Mouse (Mus musculus): ENCODE results near the gene Tecpr1.

The Tecpr1 gene

GRCm38 (mm10) chr5:144223503-144223862, at the start of gene Tecpr1:
Tecpr1 (minus strand) TSS chr5:144223615.
- DNase-seq (ENCODE audit: low read depth, low spot score) = peak; percentile 96

- DNase-seq (ENCODE audit: low read depth, low spot score) = no peak
Measured at GRCm38 (mm10) chr5:144271772-144272171, 48.4 kb upstream of the Tecpr1 start.

DNA sequence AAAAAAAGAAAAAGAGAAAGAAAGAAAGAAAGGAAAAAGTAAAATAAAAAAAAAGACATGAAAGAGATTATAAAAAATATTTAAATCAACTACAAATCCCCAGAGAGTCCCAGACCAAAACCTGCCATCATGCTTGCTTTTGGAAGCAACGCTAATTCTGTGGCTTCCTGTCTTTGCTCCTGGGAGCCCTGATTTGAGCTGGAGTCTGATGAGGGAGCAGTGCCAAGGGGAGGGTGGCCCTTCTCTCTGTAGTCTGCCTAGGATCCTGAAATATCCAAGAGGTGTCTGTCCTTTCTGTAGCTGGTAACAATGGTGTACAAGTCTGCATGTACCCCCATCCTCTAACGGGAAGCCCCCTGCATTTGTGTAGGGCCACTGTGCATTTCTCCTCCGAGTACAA, 47.7 kb upstream of the Tecpr1 start:
- no peak for DNase-seq (ENCODE audit: low read depth, low spot score)

DNA sequence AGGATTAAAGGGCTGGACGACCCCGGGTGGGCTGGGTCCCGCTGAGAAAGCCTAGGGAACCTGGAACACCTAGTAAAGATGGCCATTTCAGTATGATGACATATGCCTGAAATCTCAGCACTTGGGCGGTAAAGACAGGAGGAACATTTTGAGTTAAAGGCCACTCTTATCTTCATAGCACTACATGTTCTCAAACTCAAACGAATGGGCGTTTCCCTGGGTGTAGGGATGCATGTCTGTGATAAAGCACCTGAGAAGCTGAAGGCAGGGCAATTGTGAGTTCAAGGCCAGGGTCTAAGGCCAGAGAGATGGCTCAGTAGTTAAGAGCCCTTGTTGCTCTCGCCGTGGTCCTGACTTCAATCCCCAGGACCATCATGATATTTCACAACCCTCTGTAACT, 47.0 kb upstream of the Tecpr1 start:
- DNase-seq (ENCODE audit: low read depth, low spot score) = no peak

DNA sequence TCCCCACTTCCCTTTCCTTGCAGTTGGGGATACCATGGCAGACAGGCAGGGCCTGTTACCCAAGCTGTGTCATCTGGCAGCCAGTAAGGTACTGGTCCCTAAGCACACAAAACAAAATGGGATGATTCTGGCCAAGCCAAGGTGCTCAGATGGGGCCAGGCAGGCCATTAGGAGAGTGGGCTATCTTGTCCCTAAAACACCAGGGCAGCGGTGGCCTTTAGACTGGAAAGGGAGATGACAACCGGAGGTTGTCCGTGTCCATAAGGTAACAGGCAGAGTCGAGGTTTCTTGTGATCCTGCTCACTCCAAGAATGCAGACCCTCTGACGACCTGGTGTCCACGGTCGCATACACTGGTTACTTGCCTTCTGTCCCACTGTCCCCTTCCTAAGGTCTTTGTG, 46.5 kb upstream of the Tecpr1 start:
- DNase-seq (ENCODE audit: low read depth, low spot score) = no peak

DNA sequence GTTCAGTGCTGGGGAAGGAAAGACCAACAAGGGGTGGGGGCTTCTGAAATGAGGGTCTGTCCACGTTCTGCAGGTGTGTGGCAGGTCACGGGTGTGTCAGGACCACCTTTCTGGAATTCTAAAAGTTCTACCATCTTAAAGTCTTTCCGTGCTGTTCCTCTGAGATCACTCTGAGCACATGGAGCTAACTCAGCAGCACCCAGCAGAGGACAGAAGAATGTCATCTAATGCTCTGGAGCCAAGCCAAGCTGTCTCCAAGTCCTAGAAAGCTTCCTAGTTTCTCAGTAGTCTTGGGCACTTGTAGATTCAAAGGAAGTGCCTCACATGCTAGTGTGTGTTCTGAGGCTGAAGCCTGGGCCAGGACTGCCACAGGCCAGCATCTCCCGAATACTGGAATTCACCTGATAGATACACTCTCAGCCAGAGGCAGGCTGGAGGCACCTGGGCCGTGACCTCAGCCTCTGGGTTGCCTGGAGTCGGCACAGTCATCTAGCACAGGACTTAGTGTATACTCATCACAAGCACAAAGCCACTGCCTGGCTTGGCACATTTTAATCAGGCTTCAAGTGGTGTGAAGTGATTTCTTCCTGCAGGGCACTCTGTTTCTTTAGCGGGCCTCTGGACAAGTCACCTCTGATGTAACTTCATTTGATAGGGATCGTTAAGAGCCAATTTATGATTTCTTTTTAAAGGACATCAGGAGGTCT, 44.3 kb upstream of the Tecpr1 start:
- DNase-seq (ENCODE audit: low read depth, low spot score) = no peak

GRCm38 (mm10) chr5:144263496-144263895, 40.1 kb upstream of the Tecpr1 start:
- no peak for DNase-seq (ENCODE audit: low read depth, low spot score)

- no peak for DNase-seq (ENCODE audit: low read depth, low spot score)
Measured at GRCm38 (mm10) chr5:144263082-144263481, 39.7 kb upstream of the Tecpr1 start.

DNA sequence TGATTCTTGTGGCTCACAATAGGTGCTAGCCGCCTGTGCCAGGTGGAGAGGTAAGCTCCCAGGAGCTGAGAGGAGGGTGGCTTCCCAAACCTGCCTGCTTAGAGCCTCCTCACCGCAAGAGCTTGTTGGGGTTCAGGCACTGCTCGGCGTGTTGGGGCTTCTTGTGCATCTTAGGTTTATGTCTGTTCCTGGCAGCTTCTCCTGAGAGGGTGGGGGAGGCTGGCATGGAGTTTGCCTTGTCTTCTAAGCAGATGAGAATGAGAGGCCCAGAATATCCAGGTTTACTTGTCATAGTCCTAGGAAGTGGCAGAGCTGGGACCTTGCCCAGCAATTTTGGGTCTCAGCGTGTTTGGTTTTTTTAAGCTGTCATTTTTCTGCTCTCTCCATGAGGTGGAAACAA, 38.4 kb upstream of the Tecpr1 start:
- no peak for DNase-seq (ENCODE audit: low read depth, low spot score)

GRCm38 (mm10) chr5:144261309-144261708, 37.9 kb upstream of the Tecpr1 start:
- DNase-seq (ENCODE audit: low read depth, low spot score) = no peak

- DNase-seq (ENCODE audit: low read depth, low spot score) = no peak
Measured at GRCm38 (mm10) chr5:144260464-144260863, 37.0 kb upstream of the Tecpr1 start.

GRCm38 (mm10) chr5:144259228-144259627, 35.8 kb upstream of the Tecpr1 start:
- no peak for DNase-seq (ENCODE audit: low read depth, low spot score)

GRCm38 (mm10) chr5:144258687-144259086, 35.3 kb upstream of the Tecpr1 start:
- no peak for DNase-seq (ENCODE audit: low read depth, low spot score)

- no peak for DNase-seq (ENCODE audit: low read depth, low spot score)
Measured at GRCm38 (mm10) chr5:144258131-144258611, 34.8 kb upstream of the Tecpr1 start.

DNA sequence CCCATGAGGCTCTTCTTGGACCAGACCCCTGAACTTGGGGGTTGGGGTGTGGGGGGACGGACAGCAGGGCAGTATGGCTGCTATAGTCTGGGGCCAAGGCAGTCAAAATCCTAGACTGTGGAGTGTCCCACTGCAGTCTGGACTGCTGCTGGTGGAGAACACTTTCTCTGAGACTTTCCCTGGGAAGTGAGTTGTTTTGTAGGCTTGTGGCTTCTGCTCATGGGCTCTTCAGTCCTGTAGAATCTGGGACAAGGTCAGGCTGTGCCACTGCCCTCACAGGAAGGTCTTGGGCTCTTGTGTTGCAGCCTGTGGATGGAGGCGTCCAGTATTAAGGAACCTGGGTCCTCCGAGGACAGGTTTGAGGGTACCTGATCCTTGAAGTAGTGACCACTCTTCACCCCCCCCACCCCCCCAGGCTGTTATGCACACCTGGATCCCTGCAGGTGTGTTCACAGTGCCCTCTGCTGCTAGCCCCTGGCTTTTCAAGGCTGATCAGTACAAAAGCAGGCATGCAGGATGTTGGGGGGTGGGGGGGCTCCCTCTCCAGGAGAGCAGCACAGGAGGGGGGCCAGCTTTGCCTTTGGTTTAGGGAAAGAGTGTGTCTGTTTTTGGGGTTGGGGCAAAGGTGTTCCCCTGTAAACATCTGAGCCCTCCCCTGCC, 34.2 kb upstream of the Tecpr1 start:
- DNase-seq (ENCODE audit: low read depth, low spot score) = peak; percentile 29

DNA sequence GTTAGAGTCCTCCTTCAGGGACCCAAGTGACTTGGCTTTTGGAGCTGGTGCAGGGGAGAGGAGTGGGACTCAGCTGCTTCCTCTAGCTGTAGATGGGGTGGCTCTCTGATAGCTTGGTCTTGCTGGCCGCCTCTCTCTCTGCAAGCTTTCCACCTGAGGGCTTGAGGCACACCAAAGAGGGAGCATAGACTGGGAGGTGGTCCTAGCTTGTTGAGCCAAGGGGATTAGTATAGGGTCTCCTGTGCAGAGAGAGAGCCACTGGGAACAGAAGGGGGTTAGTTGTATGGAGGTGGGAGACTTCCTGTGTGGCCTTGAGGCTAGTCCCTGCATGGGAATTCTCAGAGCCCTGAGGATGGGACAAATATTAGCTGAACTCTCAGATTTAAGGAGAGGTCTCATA, 33.5 kb upstream of the Tecpr1 start:
- DNase-seq (ENCODE audit: low read depth, low spot score) = no peak

DNA sequence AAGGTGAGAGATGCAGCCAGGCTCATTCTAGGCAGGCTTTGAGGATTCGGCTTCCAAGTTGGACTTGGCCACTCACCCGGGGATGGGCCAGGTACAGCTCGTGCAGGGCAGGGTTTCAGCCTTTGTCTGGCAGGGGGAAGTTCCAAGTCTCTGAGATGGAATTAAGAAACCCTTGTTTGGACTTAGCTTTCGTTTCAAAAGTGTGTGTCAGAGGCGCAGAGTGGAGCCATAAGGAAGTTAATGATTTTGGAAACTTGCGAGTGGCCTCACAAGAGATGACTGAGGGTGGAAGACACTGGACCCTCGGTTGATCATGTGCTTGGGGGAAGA, 33.1 kb upstream of the Tecpr1 start:
- no peak for DNase-seq (ENCODE audit: low read depth, low spot score)

GRCm38 (mm10) chr5:144255632-144256540, 32.5 kb upstream of the Tecpr1 start:
- peak; percentile 63 for DNase-seq (ENCODE audit: low read depth, low spot score)

DNA sequence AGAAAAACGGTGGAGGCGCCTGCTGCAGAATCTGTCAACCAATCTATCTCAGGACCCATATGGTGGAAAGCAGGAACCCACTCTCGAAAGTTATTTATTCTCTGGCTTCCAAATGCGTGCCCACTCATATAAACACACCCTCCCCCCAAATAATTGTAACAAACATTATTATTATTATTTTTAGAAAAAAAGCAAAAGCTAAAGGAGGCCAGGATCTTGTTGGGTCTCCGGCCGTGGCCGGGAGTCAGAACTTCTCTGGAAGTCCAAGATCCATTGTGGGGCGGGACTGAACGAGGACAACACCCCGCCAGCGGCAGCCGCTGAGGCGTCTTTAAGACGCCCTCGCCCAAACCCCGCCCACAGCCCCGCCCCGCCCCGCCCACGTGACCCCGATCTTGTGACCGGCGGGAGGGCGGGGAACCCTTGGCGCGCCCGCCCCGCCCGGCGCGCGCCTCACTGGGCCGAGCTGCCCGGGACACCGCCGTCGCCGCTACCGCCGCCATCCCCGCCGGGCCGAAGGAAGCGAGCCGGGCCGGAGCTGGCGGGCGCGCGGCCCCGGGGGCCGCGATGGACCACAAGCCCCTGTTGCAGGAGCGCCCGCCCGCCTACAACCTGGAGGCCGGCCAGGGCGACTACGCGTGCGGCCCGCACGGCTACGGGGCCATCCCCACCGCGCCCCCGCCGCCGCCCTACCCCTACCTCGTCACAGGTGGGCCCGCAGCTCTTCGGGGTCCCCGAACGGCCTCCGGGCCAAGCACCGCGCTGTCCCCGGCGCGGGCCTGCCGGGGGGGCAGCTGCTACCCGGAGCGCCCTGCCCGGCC, 31.6 kb upstream of the Tecpr1 start:
- peak; percentile 93 for DNase-seq (ENCODE audit: low read depth, low spot score)

GRCm38 (mm10) chr5:144254122-144254810, 30.9 kb upstream of the Tecpr1 start:
- peak; percentile 66 for DNase-seq (ENCODE audit: low read depth, low spot score)

GRCm38 (mm10) chr5:144253212-144253611, 29.8 kb upstream of the Tecpr1 start:
- peak; percentile 65 for DNase-seq (ENCODE audit: low read depth, low spot score)
